8 mouse cellular contexts compared by ENCODE assay signal in the genomic region with DNA sequence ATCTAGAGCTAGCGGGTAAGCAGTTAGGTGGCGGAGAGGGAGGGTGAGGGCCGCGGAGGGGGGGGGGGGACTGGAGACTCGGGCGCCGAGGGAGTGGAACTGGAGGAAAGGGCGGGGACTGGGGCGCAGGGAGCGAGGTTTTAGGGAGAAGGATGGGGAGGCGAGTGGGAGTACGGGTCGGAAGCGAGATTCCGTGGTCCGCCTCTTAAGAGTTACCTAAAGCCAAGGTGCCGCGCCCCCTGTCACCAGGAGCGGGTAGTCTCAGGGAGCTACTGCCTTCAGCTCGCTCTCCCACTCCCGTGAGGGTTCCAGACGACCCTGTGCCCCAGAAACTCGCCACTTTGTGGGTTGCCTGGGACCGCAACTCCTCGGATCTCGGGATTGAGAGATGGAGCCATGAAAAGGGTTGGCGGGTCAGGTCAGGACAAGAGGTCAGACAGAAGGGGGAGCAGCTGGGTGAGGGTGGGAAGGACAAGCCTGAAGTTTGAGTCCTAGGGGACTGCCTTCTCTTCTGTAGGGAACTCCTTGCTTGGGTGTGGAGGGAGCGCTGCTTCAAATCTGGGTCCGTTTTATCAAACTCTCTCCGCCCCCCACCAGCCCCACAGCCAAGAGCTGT. TPM values are rescaled to one million over a fixed set of nuclear protein-coding genes. Genes with fewer than 3 reads are reported as not detected.
DNase-seq lines count a peak whose midpoint lies in the region; ATAC-seq lines count a peak whose summit lies in the region.

No protein-coding gene starts in this region.

- peak; percentile 57 for DNase-seq in adrenal gland, postnatal 25 days
- DNase-seq in adrenal gland, postnatal 4 days (ENCODE audit: low spot score in 2 of 2) = no peak
- peak; percentile 71 for DNase-seq in 3T3-L1 (ENCODE audit: low read depth, low spot score)
- peak; percentile 74 for DNase-seq in embryo, embryonic 10 days (ENCODE audit: low spot score)
- DNase-seq in spleen, postnatal 10 days (ENCODE audit: low spot score in 2 of 2) = peak; percentile 70 to 73
- no peak for DNase-seq in adrenal gland, postnatal 10 days

- WGBS in hindbrain, embryonic 16.5 days = under 1% methylated on average over 28 of the region's 30 CpGs
- under 1% methylated on average over 27 of the region's 30 CpGs for WGBS in lung, embryonic 16.5 days

- peak overlapping the region; percentile 69 for H3K4me2 ChIP-seq in hindbrain, embryonic 16.5 days (ENCODE audit: low read length)
- H3K4me2 ChIP-seq in lung, embryonic 16.5 days (ENCODE audit: low read depth, low read length) = peak overlapping the region; percentile 84

- peak overlapping the region; percentile 68 for H3K4me3 ChIP-seq in hindbrain, embryonic 16.5 days (ENCODE audit: low read length)
- H3K4me3 ChIP-seq in lung, embryonic 16.5 days (ENCODE audit: low read length) = peak overlapping the region; percentile 59

- H3K9me3 ChIP-seq in hindbrain, embryonic 16.5 days (ENCODE audit: control insufficient read depth, low read length) = no peaks in the 10 kb centered on the region
- H3K9me3 ChIP-seq in lung, embryonic 16.5 days (ENCODE audit: control insufficient read depth, low read length) = no peaks in the 10 kb centered on the region

- peak overlapping the region; percentile 50 for H3K27ac ChIP-seq in hindbrain, embryonic 16.5 days (ENCODE audit: low read depth, low read length)
- H3K27ac ChIP-seq in lung, embryonic 16.5 days (ENCODE audit: low read length) = peak overlapping the region; percentile 40

- H3K4me1 ChIP-seq in hindbrain, embryonic 16.5 days (ENCODE audit: control insufficient read depth, insufficient read depth, low read depth, low read length) = peaks cover 37% of the 10 kb centered on the region
- peaks cover 30% of the 10 kb centered on the region for H3K4me1 ChIP-seq in lung, embryonic 16.5 days (replicated peaks; ENCODE audit: control insufficient read depth, insufficient read depth, low read length)

- no peak for ATAC-seq in hindbrain, embryonic 16.5 days
- ATAC-seq in lung, embryonic 16.5 days (ENCODE audit: low read depth) = peak; percentile 11; the same call in 1 of the 2 replicates

- H3K9ac ChIP-seq in hindbrain, embryonic 16.5 days (ENCODE audit: low read depth, low read length) = peak overlapping the region; percentile 56
- peak overlapping the region; percentile 72 for H3K9ac ChIP-seq in lung, embryonic 16.5 days (ENCODE audit: low read length)

- peaks cover 6% of the 10 kb centered on the region; the same call in 1 of the 2 replicates for H3K36me3 ChIP-seq in hindbrain, embryonic 16.5 days (ENCODE audit: control insufficient read depth, insufficient read depth, low read length)
- H3K36me3 ChIP-seq in lung, embryonic 16.5 days (ENCODE audit: control insufficient read depth, insufficient read depth, low read length) = peaks cover 11% of the 10 kb centered on the region

- H3K27me3 ChIP-seq in hindbrain, embryonic 16.5 days (replicated peaks; ENCODE audit: control insufficient read depth, insufficient read depth, low read length) = peaks cover 3% of the 10 kb centered on the region; the same call in 1 of the 2 replicates
- H3K27me3 ChIP-seq in lung, embryonic 16.5 days (ENCODE audit: control insufficient read depth, insufficient read depth, low read depth, low read length) = no peaks in the 10 kb centered on the region

RNA-seq across cellular contexts. Expression of a gene that starts 1.9 kb away (rescaled TPM):
- total RNA-seq in adrenal gland, postnatal 25 days (2021) = 50.5 and 59.1 TPM in 2 replicates
- total RNA-seq in adrenal gland, postnatal 4 days (2021) = 10 to 100 TPM; 60.8 to 70.1 TPM
- 29.0 and 29.8 TPM in 2 replicates for polyA plus RNA-seq in hindbrain, embryonic 16.5 days (2015; fragmentation: Nextera tagmentation; extraction: Ambion mirVana)
- polyA plus RNA-seq in lung, embryonic 16.5 days (2015; fragmentation: Nextera tagmentation; extraction: Ambion mirVana) = 45.1 and 48.9 TPM in 2 replicates
- total RNA-seq in adrenal gland, postnatal 10 days (2021) = 10 to 100 TPM; 58.7 to 60.9 TPM

RNA-seq across cellular contexts. Expression of a gene that starts 2.2 kb away (rescaled TPM):
- total RNA-seq in adrenal gland, postnatal 25 days (2021) = 46.4 and 51.2 TPM in 2 replicates
- 10 to 100 TPM; 42.6 to 43.9 TPM for total RNA-seq in adrenal gland, postnatal 4 days (2021)
- 139 and 140 TPM in 2 replicates for polyA plus RNA-seq in hindbrain, embryonic 16.5 days (2015; fragmentation: Nextera tagmentation; extraction: Ambion mirVana)
- 43.0 and 45.8 TPM in 2 replicates for polyA plus RNA-seq in lung, embryonic 16.5 days (2015; fragmentation: Nextera tagmentation; extraction: Ambion mirVana)
- 10 to 100 TPM; 37.9 to 41.3 TPM for total RNA-seq in adrenal gland, postnatal 10 days (2021)

RNA-seq across cellular contexts. Expression of a gene that starts 12.3 kb away (rescaled TPM):
- 0.43 TPM in 1 of 2 replicates, not detected in the other for total RNA-seq in adrenal gland, postnatal 25 days (2021)
- under 1 TPM; 0.20 to 0.22 TPM for total RNA-seq in adrenal gland, postnatal 4 days (2021)
- polyA plus RNA-seq in hindbrain, embryonic 16.5 days (2015; fragmentation: Nextera tagmentation; extraction: Ambion mirVana) = 0.85 and 1.0 TPM in 2 replicates
- 0.19 TPM in 1 of 2 replicates, not detected in the other for polyA plus RNA-seq in lung, embryonic 16.5 days (2015; fragmentation: Nextera tagmentation; extraction: Ambion mirVana)
- under 1 TPM; 0.54 to 0.76 TPM for total RNA-seq in adrenal gland, postnatal 10 days (2021)

RNA-seq across cellular contexts. Expression of a gene that starts 19.6 kb away (rescaled TPM):
- total RNA-seq in adrenal gland, postnatal 25 days (2021) = 114 and 119 TPM in 2 replicates
- 100 to 1,000 TPM; 108 to 127 TPM for total RNA-seq in adrenal gland, postnatal 4 days (2021)
- polyA plus RNA-seq in hindbrain, embryonic 16.5 days (2015; fragmentation: Nextera tagmentation; extraction: Ambion mirVana) = 106 and 107 TPM in 2 replicates
- 96.6 and 99.2 TPM in 2 replicates for polyA plus RNA-seq in lung, embryonic 16.5 days (2015; fragmentation: Nextera tagmentation; extraction: Ambion mirVana)
- total RNA-seq in adrenal gland, postnatal 10 days (2021) = 100 to 1,000 TPM; 129 to 172 TPM

RNA-seq across cellular contexts. Expression of a gene that starts 22.1 kb away (rescaled TPM):
- 12.5 and 16.8 TPM in 2 replicates for total RNA-seq in adrenal gland, postnatal 25 days (2021)
- 10 to 100 TPM; 11.1 to 11.3 TPM for total RNA-seq in adrenal gland, postnatal 4 days (2021)
- 61.7 and 63.1 TPM in 2 replicates for polyA plus RNA-seq in hindbrain, embryonic 16.5 days (2015; fragmentation: Nextera tagmentation; extraction: Ambion mirVana)
- 18.0 and 19.6 TPM in 2 replicates for polyA plus RNA-seq in lung, embryonic 16.5 days (2015; fragmentation: Nextera tagmentation; extraction: Ambion mirVana)
- 10 to 100 TPM in 1 of 2 experiments, 1 to 10 TPM in 1; 9.1 to 10.5 TPM for total RNA-seq in adrenal gland, postnatal 10 days (2021)

Comparison
In these comparisons a context has a peak if more than half of its experiments do, and no peak if none do; other contexts are left out.
1. DNase-seq: peak in adrenal gland, postnatal 25 days (single experiment), 3T3-L1 (single experiment), embryo, embryonic 10 days (single experiment) and spleen, postnatal 10 days (2 of 2); none in adrenal gland, postnatal 4 days (0 of 2) and adrenal gland, postnatal 10 days (single experiment).